Mouse (Mus musculus): ENCODE data around the gene Aff4. TPM values are rescaled to one million over a fixed set of nuclear protein-coding genes. Genes with fewer than 3 reads are reported as not detected.
"Not testable (repeated sequence)": the region's sequence is repeated elsewhere in the genome, so short reads cannot be mapped to it uniquely, and the experiment has no call there.

Aff4 gene
- total RNA-seq, 1 experiment from 2014 or later, result 127 TPM

DNA sequence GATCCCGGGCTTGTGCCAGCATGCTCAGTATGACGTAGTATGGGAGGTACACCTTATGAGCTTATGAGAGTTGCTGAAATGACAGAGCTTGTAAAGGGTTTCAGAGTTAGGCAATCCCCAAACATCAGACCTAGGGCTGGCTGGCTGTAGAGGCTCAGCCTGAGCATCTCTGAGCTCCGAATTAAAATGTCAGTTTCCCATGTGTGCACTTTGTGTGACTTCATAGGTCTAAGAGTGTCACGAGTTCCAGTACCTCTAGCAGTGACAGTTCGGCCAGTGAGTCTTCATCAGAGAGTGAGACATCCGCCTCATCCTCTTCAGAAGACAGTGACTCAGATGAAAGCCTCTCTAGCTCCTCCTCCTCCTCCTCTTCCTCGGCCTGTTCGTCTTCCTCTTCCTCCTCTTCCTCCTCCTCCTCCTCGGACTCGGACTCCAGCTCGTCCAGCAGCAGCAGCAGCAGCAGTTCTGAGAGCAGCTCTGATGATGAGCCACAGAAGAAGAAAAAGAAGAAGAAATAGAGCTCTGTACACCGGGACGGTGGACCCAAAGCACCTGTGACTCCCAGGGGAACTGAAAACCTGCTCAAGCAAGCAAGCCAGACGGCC is 18.5 kb upstream of the Aff4 start:
- ATAC-seq (replicated peaks in 1 of 2; ENCODE audit: insufficient read depth in 1 of 2, low FRiP score in 2 of 2, low TSS enrichment in 1 of 2, low read depth in 1 of 2, poor library complexity in 2 of 2, severe bottlenecking in 2 of 2), result no peak

DNA sequence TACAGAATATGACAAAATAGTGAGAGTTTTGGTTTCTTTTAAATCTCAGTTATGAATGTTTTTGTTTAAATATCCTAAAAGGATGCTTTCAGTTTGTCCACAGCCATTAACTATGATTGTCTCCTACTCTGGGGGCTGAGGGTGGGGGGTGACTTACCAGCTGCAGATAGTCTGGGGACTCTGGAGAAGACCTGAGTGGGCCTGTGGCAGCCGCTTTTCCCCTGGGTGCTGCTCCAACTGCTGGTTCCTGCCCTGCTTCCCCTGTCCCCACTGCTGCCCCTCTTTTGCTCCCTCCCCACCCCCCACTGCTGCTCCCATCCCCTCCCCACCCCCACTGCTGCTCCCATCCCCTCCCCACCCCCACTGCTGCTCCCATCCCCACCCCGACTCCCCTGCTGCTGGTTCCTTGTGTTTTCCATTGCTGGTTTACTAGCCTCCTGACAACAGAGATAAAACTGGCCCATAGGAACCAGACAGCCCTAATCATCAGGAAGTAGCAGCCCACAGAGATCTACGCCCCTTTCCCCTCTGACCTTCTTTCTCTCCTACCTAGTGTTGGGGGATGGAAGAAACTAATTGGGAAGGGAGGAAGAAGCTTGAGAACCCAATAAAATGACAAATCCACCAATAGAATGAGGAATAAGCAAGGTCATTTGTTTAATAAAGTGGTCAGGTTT is 15.0 kb upstream of the Aff4 start:
- no peak; a peak in 1 of 4 replicates for ATAC-seq (replicated peaks in 1 of 2; ENCODE audit: insufficient read depth in 1 of 2, low FRiP score in 2 of 2, low TSS enrichment in 1 of 2, low read depth in 1 of 2, poor library complexity in 2 of 2, severe bottlenecking in 2 of 2)

DNA sequence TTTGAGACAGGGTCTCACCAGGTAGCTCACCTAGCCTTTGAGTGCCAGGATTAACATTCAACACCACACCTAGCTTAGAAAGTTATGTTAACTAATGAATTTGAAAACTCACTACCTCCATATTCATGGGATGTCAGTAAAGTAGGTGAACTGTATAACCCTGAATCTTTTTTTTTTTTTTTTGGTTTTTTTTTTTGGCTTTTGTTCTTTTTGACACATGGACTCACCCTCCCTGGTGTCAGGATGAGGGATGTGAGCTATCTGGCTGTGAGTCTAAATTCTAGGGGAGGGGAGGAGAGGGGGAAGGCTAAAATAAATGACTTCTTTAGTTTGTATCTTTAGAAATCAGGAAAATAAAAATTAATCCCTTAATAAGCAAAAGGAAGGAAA is 14.5 kb upstream of the Aff4 start:
- no peak for ATAC-seq (replicated peaks in 1 of 2; ENCODE audit: insufficient read depth in 1 of 2, low FRiP score in 2 of 2, low TSS enrichment in 1 of 2, low read depth in 1 of 2, poor library complexity in 2 of 2, severe bottlenecking in 2 of 2)

DNA sequence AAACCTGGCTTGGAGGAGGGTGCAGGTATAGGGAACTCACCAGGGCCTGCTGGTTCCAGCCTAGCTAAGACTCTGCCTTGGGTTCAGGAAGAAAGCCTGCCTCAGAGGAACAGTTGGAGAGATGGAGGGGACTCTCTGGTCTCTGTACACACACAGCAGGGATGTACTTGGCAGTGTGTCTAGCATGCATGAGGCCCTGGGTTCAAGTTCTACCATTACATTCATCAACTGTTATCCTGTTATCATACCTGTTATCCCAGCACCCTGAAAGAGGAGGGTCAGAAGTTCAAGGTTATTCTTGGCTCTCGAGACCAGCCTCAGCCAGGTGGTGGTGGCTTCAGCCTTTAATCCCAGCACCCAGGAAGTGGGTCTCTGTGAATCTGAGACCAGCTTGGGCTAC is 13.7 kb upstream of the Aff4 start:
- no peak for ATAC-seq (replicated peaks in 1 of 2; ENCODE audit: insufficient read depth in 1 of 2, low FRiP score in 2 of 2, low TSS enrichment in 1 of 2, low read depth in 1 of 2, poor library complexity in 2 of 2, severe bottlenecking in 2 of 2)

DNA sequence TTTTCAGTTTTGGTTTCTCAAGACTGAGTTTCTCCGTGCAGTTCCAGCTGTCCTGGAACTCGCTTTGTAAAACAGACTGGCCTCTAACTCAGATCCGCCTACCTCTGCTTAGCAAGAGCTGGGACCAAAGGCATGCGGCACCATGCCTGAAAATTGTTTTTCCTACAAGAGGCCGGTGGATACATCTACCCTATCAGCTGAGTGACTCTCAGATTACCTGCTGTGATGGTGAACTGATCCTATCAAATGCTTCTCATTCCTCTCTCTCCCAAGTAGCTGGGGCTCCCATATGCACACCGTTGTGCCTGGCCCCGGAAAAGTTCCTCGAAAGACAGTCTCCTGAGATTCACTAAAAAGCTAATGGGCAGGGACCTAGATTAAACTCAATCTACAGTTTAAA is 12.9 kb upstream of the Aff4 start:
- ATAC-seq (replicated peaks in 1 of 2; ENCODE audit: insufficient read depth in 1 of 2, low FRiP score in 2 of 2, low TSS enrichment in 1 of 2, low read depth in 1 of 2, poor library complexity in 2 of 2, severe bottlenecking in 2 of 2), result no peak

DNA sequence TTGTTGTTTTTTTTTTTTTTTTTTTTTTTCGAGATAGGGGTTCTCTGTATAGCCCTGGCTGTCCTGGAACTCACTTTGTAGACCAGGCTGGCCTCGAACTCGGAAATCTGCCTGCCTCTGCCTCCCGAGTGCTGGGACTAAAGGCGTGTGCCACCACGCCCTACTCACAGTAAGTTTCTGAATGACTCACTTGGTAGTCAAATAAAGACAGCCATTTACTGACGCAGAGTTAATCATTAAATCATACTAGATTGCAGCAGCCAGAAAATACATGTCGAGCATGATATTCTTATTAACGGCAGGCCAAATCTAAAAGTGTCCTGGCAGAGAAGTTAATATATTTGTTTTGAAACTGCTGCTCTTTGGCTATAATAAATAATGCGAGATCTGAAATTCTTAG is 9.6 kb upstream of the Aff4 start:
- ATAC-seq (replicated peaks in 1 of 2; ENCODE audit: insufficient read depth in 1 of 2, low FRiP score in 2 of 2, low TSS enrichment in 1 of 2, low read depth in 1 of 2, poor library complexity in 2 of 2, severe bottlenecking in 2 of 2), result not testable (repeated sequence)

DNA sequence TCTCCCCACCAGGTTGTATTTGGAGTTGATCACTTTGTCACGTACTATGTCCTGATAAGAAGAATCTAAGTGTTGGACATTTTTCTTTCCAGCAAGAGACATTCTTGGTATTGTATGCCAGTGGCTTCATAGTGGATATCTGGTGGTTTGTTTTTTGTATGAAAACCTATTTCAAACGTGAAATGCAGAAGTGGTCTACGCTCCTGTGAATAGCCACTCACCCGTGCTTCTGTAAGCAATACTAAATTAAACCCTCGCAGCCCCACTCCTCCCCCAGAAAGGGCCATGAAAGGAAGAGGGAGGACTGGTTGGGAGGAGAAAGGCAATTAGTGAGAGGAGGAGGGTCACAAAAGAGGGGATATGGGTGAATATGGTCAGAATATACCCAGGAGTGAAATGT is 7.9 kb upstream of the Aff4 start:
- peak; percentile 56; a peak in 2 of 4 replicates for ATAC-seq (replicated peaks in 1 of 2; ENCODE audit: insufficient read depth in 1 of 2, low FRiP score in 2 of 2, low TSS enrichment in 1 of 2, low read depth in 1 of 2, poor library complexity in 2 of 2, severe bottlenecking in 2 of 2)

DNA sequence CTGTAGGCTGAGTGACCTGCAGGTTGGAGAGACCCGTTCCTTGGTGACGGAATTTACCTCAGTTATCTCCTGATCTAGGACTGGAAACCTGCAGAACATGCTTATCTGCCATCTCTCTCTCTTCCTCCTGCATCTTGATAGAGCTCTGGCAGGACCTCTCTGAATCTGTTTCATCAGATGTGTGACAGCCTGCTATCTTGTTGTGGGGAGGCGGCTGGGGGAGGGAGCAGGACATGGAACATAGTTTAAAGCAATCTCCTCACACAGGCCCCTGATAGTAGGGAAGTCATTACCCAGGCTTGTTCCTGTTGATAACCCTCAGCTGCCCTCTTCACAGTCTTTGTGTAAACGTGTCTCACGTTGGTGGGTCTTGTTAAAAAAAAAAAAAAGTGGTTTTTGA is 5.3 kb upstream of the Aff4 start:
- ATAC-seq (replicated peaks in 1 of 2; ENCODE audit: insufficient read depth in 1 of 2, low FRiP score in 2 of 2, low TSS enrichment in 1 of 2, low read depth in 1 of 2, poor library complexity in 2 of 2, severe bottlenecking in 2 of 2), result 0 out of 4 replicates have a peak, but pooled peaks of 1 of the 2 experiments have one; percentile 43

DNA sequence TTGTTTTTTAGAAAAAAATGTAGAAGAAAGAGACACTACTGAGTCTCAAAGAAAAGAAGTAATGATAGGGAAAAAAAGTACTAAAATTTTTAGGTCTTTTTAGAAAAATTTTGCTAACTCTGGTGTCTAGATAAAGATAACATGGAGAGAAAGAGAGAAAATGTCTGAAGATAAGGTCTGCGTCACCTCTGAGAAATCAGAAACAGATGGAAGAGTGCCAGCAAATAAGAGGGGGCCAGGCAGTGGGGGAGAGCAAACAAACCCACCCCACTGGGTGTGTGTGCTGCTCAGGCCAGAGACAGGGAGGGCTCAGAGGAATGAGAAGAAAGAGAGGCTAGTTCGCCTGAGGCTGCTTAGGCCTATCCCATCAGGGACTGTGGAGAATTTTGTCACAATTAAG is 4.9 kb upstream of the Aff4 start:
- ATAC-seq (replicated peaks in 1 of 2; ENCODE audit: insufficient read depth in 1 of 2, low FRiP score in 2 of 2, low TSS enrichment in 1 of 2, low read depth in 1 of 2, poor library complexity in 2 of 2, severe bottlenecking in 2 of 2), result no peak

DNA sequence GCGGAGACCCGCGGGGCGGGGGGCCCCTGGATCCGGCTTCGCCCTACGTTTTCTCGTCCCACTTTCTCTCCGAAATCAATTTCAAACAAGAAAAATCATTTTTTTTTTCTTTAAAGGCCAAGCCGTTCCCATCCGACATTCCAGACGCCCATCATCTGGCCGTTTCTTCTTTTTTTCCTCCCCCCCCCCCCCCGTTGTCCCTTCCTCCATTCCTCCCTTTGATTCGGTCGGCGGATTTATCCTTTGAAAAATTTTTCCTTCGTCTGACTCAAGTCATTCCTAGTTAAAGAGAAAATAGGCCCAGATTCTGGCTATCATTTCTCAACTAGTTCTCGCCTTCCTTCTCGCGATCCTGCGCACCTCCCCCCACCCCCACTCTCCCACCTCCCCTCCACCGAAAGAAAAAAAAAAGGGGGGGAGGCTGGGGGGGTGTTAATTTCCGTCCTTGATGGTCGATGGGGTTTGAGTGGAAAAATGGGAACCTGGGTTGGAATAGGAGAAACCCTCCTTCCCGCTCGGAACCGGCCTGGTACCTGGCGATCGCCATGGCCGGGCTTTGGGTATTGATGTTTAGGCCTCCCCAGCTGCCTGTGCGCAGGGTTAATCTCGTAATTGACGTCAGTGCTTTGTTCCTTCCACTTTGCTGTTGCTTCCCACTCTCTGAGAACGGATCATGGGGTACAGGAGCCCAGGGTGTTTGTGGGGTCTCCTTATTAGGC is 750 bp downstream of the Aff4 start:
- ATAC-seq (replicated peaks in 1 of 2; ENCODE audit: insufficient read depth in 1 of 2, low FRiP score in 2 of 2, low TSS enrichment in 1 of 2, low read depth in 1 of 2, poor library complexity in 2 of 2, severe bottlenecking in 2 of 2), result peak; percentile 40 to 49; a peak in 3 of 4 replicates

DNA sequence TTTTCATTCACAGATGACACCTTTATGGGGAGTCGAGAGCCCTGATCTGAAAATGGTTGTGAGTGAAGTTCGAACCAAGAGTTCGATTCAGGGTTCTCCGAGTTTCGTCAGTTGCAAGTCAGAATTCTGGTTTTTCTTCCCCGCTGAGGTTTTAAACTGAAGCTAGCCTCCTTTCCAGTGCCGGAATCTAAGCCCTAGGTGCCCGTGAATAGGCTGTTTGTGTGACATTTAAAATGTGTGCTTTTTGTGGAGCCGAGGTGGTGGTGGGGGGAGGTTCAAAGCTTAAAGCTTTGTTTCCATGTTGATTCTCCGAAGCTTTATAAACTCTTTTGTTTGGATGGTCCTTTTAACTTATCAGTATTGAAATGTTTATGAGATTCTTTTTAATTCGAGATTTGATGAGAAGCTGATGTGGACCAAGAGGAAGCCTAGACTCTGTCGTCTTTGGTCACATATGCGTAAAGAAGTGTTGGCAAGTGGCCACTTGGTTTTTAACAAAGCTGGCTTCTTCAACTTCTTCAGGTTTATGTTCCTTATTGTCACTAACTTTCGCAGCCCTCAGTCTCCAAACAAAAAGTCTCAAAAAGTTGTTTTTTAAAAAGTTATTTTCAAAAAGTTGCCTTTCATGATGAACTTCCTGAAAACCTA is 1.4 kb downstream of the Aff4 start:
- ATAC-seq (replicated peaks in 1 of 2; ENCODE audit: insufficient read depth in 1 of 2, low FRiP score in 2 of 2, low TSS enrichment in 1 of 2, low read depth in 1 of 2, poor library complexity in 2 of 2, severe bottlenecking in 2 of 2), result no peak

DNA sequence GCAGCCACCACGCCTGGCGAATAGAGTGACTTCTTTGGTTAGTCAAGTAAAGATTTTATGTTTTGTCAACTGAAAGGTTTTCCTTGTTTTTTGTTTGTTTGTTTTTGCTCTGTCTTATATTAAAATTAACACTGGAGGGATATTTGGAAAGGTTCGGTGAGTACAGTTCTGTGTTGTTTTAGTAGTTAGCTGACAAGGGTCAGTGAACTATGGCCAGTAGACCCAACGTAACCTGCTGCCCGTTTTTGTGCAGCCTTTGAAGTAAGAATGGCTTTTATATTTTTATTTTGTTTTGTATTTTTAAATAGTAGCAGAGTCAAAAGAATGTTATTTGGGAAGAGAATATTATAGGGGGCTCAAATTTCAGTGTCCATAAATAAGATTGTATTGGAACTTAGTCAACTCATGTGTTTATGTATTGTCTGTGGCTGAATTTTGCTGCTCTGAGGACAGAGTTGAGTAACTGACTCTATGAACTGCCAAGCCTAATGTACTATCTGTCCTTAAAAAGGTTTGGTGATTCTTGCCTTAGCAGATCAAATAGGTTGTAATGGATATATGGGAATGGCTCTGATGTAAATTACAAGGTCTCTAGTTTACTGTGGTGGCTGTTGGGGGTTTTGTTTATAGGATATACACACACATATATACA is 8.0 kb downstream of the Aff4 start:
- ATAC-seq (replicated peaks in 1 of 2; ENCODE audit: insufficient read depth in 1 of 2, low FRiP score in 2 of 2, low TSS enrichment in 1 of 2, low read depth in 1 of 2, poor library complexity in 2 of 2, severe bottlenecking in 2 of 2), result no peak

DNA sequence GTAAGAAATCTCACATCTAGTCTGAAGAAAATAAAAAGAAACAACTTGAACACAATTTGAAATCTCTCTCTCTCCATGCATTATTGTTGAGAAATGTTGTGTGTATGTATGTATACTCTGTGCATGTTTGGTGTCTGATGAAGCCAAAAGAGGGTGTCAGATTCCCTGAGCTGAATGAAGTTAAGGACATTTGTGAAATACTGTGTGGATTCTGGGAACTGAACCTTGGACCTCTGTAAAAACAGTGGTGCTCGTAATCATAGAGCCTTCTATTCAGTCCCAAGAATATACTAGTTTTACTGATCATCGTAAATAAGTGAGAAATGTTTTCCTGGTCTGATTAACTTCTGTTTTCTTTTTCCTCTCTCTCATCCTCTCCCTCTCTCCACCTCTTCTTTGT is 16.4 kb downstream of the Aff4 start:
- no peak for ATAC-seq (replicated peaks in 1 of 2; ENCODE audit: insufficient read depth in 1 of 2, low FRiP score in 2 of 2, low TSS enrichment in 1 of 2, low read depth in 1 of 2, poor library complexity in 2 of 2, severe bottlenecking in 2 of 2)

DNA sequence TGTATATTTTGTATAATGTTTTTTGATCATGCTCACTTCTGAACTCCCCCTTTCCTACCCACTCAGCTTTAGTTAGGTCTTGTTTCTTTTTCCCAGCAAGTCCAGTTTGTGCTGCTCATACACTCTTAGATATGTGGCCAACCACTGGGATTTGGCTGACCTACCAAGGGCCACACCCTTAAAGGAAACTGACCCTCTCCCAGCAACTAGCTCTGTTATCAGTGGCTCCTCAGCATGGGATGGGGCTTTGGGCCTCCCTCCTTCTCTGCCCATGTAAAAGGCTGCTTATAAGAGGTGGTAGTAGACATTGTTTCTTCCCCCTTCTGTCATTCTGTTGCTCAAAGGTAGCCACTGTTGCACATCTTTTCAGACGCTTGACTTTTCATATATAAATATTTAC is 28.3 kb downstream of the Aff4 start:
- no peak for ATAC-seq (replicated peaks in 1 of 2; ENCODE audit: insufficient read depth in 1 of 2, low FRiP score in 2 of 2, low TSS enrichment in 1 of 2, low read depth in 1 of 2, poor library complexity in 2 of 2, severe bottlenecking in 2 of 2)

DNA sequence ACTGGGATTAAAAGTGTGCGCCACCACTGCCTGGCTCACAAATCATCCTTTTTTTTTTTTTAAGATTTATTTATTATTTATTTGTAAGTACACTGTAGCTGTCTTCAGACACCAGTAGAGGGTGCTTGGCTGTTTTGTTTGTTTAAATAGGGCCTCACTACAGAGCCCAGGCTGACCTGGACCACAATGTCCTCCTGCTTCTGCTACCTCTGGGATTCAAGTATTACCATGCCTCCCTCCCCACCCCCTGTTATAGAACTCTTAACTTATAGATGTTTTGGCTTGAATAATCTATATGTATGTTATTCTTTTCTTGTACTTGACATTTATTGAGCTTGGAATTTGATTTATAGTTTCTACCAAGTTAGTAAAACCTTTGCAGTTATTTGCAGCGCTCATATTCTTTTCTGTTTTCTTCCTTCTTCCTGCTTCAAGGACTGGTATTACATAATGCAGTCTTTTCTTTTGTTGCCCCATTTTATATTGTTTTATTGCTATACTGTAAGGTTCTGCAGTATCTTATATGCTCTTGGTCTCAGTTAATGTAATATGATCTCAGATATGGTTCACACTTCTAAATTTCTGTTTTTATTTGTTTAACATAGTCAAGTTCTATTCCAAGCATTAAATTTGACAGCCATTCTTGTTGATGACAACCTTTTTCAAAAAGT is 33.3 kb downstream of the Aff4 start:
- no peak for ATAC-seq (replicated peaks in 1 of 2; ENCODE audit: insufficient read depth in 1 of 2, low FRiP score in 2 of 2, low TSS enrichment in 1 of 2, low read depth in 1 of 2, poor library complexity in 2 of 2, severe bottlenecking in 2 of 2)

DNA sequence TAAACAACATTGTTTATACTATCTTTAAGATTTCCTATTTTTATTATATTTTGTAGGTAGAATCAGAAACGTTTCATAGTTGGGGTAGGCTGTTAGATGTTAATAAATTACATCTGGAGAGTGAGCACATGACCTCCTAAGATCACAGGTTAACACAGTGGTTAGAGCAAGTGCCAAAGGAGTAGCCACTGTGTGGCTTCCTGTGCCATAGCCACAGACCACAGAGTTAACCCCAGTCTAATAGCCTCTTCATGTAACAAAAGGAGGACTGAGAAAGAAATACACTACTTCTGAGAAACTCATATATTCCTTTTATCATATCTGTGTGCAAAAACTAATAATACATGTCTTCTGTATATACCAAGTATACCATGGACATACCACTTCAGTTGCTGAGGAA is 43.2 kb downstream of the Aff4 start:
- no peak for ATAC-seq (replicated peaks in 1 of 2; ENCODE audit: insufficient read depth in 1 of 2, low FRiP score in 2 of 2, low TSS enrichment in 1 of 2, low read depth in 1 of 2, poor library complexity in 2 of 2, severe bottlenecking in 2 of 2)

DNA sequence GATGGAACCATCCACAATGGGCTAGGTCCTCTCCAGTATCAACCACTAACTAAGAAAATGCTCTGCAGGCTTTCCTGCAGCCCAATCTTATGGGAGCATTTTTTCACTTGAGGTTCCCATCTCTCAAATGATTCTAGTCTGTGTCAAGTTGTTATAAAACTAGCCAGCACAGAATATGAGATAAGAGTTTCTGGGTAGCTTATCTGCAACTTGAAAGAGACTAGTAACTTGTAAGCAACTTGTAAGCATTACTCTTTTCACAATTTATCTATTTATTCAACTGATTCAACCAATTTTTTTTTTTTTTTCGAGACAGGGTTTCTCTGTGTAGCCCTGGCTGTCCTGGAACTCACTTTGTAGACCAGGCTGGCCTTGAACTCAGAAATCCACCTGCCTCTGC is 53.0 kb downstream of the Aff4 start:
- ATAC-seq (replicated peaks in 1 of 2; ENCODE audit: insufficient read depth in 1 of 2, low FRiP score in 2 of 2, low TSS enrichment in 1 of 2, low read depth in 1 of 2, poor library complexity in 2 of 2, severe bottlenecking in 2 of 2), result no peak
